ENCODE assay signal across 8 mouse cellular contexts in genomic region chr13:100744036-100744744, GRCm38 (mm10). TPM values are rescaled to one million over a fixed set of nuclear protein-coding genes. Genes with fewer than 3 reads are reported as not detected.
DNase-seq lines count a peak whose midpoint lies in the region; ATAC-seq and TF ChIP-seq lines count a peak whose summit lies in the region.

Gene Mrps36 (minus strand): TSS chr13:100744659.

- peak within 1 kb of the TSS; percentile 82 for H3K4me3 ChIP-seq in heart, embryonic 11.5 days (ENCODE audit: low read depth, low read length)
- peak within 1 kb of the TSS; percentile 88 for H3K4me3 ChIP-seq in kidney, embryonic 16.5 days (ENCODE audit: low read length)
- peak within 1 kb of the TSS; percentile 82 for H3K4me3 ChIP-seq in liver, adult 2 months (ENCODE audit: insufficient read depth, low read depth, low read length)
- peak within 1 kb of the TSS; percentile 66 for H3K4me3 ChIP-seq in myocyte

- peak; percentile 91 for ATAC-seq in erythroblast, adult 5-6 weeks (replicated peaks; ENCODE audit: low FRiP score, poor library complexity, severe bottlenecking)
- peak; percentile 93 for ATAC-seq in heart, embryonic 11.5 days (replicated peaks; ENCODE audit: insufficient number of reproducible peaks, low FRiP score, low TSS enrichment)
- ATAC-seq in kidney, embryonic 16.5 days (ENCODE audit: low FRiP score, low TSS enrichment), result peak; percentile 97

- DNase-seq in B cell, adult 2 months, result peak; percentile 93 to 94
- peak; percentile 98 for DNase-seq in brain, adult 2 months (ENCODE audit: low read depth, low spot score)
- peak; percentile 88 for DNase-seq in liver, adult 2 months (ENCODE audit: extremely low read depth, low read depth, low spot score)
- DNase-seq in splenic B cell, adult 2 months (ENCODE audit: low read depth, low spot score), result peak; percentile 92

- H3K27ac ChIP-seq in heart, embryonic 11.5 days (ENCODE audit: low read depth, low read length), result peak within 1 kb of the TSS; percentile 98
- peak within 1 kb of the TSS; percentile 99 for H3K27ac ChIP-seq in kidney, embryonic 16.5 days (ENCODE audit: low read length)
- H3K27ac ChIP-seq in liver, adult 2 months (replicated peaks; ENCODE audit: insufficient read depth, low read depth, low read length), result peak within 1 kb of the TSS; percentile 87

- no peaks in the 10 kb centered on the region for H3K27me3 ChIP-seq in heart, embryonic 11.5 days (ENCODE audit: control insufficient read depth, insufficient read depth, low read length)
- no peaks in the 10 kb centered on the region for H3K27me3 ChIP-seq in kidney, embryonic 16.5 days (ENCODE audit: insufficient read depth, low read length)
- H3K27me3 ChIP-seq in liver, adult 2 months (ENCODE audit: control insufficient read depth, insufficient read depth, low read length), result no peaks in the 10 kb centered on the region
- H3K27me3 ChIP-seq in myocyte (ENCODE audit: control insufficient read depth, insufficient read depth, insufficient read length), result no peaks in the 10 kb centered on the region
- no peaks in the 10 kb centered on the region for H3K27me3 ChIP-seq in splenic B cell, adult 2 months (ENCODE audit: control insufficient read depth, insufficient read depth, low read length, poor library complexity, severe bottlenecking)

- H3K36me3 ChIP-seq in heart, embryonic 11.5 days (ENCODE audit: control insufficient read depth, insufficient read depth, low read length), result peaks cover 3% of the 10 kb centered on the region; the same call in 1 of the 2 replicates
- no peaks in the 10 kb centered on the region for H3K36me3 ChIP-seq in kidney, embryonic 16.5 days (ENCODE audit: insufficient read depth, low read length)
- H3K36me3 ChIP-seq in liver, adult 2 months (ENCODE audit: control insufficient read depth, insufficient read depth, low read length), result no peaks in the 10 kb centered on the region
- H3K36me3 ChIP-seq in myocyte (ENCODE audit: control insufficient read depth, insufficient read depth), result no peaks in the 10 kb centered on the region
- no peaks in the 10 kb centered on the region; the same call in 1 of the 2 replicates for H3K36me3 ChIP-seq in splenic B cell, adult 2 months (ENCODE audit: control insufficient read depth, insufficient read depth, low read length, poor library complexity, severe bottlenecking)

- H3K4me1 ChIP-seq in heart, embryonic 11.5 days (ENCODE audit: control insufficient read depth, insufficient read depth, low read length), result peaks cover 5% of the 10 kb centered on the region; the same call in 1 of the 2 replicates
- peaks cover 14% of the 10 kb centered on the region; the same call in 1 of the 2 replicates for H3K4me1 ChIP-seq in kidney, embryonic 16.5 days (ENCODE audit: insufficient read depth, low read length)
- peaks cover 9% of the 10 kb centered on the region for H3K4me1 ChIP-seq in liver, adult 2 months (ENCODE audit: control insufficient read depth, insufficient read depth, low read length)

- peak; percentile 59; the same call in 1 of the 2 replicates for TF ChIP-seq POLR2A in liver, adult 2 months (IDR thresholded peaks at IDR 0.05; ENCODE audit: extremely low read depth, insufficient read depth, low read length)
- peak; percentile 81 for TF ChIP-seq POLR2A in myocyte (IDR thresholded peaks at IDR 0.05; ENCODE audit: insufficient read length, low read depth)

- TF ChIP-seq CTCF in liver, adult 2 months (IDR thresholded peaks at IDR 0.05; ENCODE audit: low read depth, low read length), result no peak

- peak within 1 kb of the TSS; percentile 89 for H3K9ac ChIP-seq in heart, embryonic 11.5 days (ENCODE audit: low read depth, low read length)
- H3K9ac ChIP-seq in kidney, embryonic 16.5 days (replicated peaks; ENCODE audit: low read length), result peak within 1 kb of the TSS; percentile 97
- peak within 1 kb of the TSS; percentile 82 for H3K9ac ChIP-seq in liver, adult 2 months (ENCODE audit: low read depth, low read length)

- peak within 1 kb of the TSS; percentile 60 for H3K4me2 ChIP-seq in heart, embryonic 11.5 days
- peak within 1 kb of the TSS; percentile 58 for H3K4me2 ChIP-seq in kidney, embryonic 16.5 days (replicated peaks; ENCODE audit: low read depth, low read length)
- H3K4me2 ChIP-seq in myocyte (ENCODE audit: low read depth), result peak within 1 kb of the TSS; percentile 94

- 0% methylated on average over 52 of the region's 52 CpGs for WGBS in heart, embryonic 11.5 days (ENCODE audit: insufficient replicate concordance)
- WGBS in kidney, embryonic 16.5 days, result under 1% methylated on average over 52 of the region's 52 CpGs
- WGBS in liver, adult 2 months, result under 1% methylated on average over 52 of the region's 52 CpGs

- H3K79me2 ChIP-seq in liver, adult 2 months (ENCODE audit: control insufficient read depth, insufficient read depth, low read length), result peaks cover 11% of the 10 kb centered on the region; the same call in 1 of the 2 replicates
- peaks cover 31% of the 10 kb centered on the region for H3K79me2 ChIP-seq in myocyte (ENCODE audit: control insufficient read depth, insufficient read depth)

- no peaks in the 10 kb centered on the region for H3K9me3 ChIP-seq in heart, embryonic 11.5 days (replicated peaks; ENCODE audit: control insufficient read depth, low read length)
- no peaks in the 10 kb centered on the region for H3K9me3 ChIP-seq in kidney, embryonic 16.5 days (ENCODE audit: low read length)

- peak within 1 kb of the TSS; percentile 3 for H3ac ChIP-seq in myocyte (ENCODE audit: control insufficient read depth, insufficient read length)

TF ChIP-seq in myocyte, 11 proteins besides CTCF, POLR2A, EP300 and RAD21:
- TF ChIP-seq E2F4 (IDR thresholded peaks at IDR 0.05; ENCODE audit: insufficient read depth) (peak; percentile 18), USF1 (IDR thresholded peaks at IDR 0.05; ENCODE audit: low read depth) (no peak), MYOG (IDR thresholded peaks at IDR 0.05; ENCODE audit: control insufficient read depth in 1 of 3, insufficient read depth in 1 of 3, insufficient read length in 2 of 3, low read depth in 2 of 3) (no peak), MAX (IDR thresholded peaks at IDR 0.05; ENCODE audit: low read depth) (no peak), POLR2AphosphoS2 (IDR thresholded peaks at IDR 0.05; ENCODE audit: insufficient read length, low read depth) (peak; percentile 84), SRF (IDR thresholded peaks at IDR 0.05; ENCODE audit: control insufficient read depth, insufficient read length, low read depth) (no peak)

RNA-seq across cellular contexts. Expression of gene Mrps36, which starts in this region (rescaled TPM):
- total RNA-seq in erythroblast, adult 5-6 weeks (2015; ENCODE audit: low replicate concordance), result 13.0 and 19.8 TPM in 2 replicates
- 13.2 and 22.6 TPM in 2 replicates for total RNA-seq in erythroblast, adult 5-6 weeks (2017; ENCODE audit: low replicate concordance)
- 243 and 253 TPM in 2 replicates for polyA plus RNA-seq in heart, embryonic 11.5 days (2014; fragmentation: Nextera tagmentation; extraction: Ambion mirVana)
- 171 and 174 TPM in 2 replicates for polyA plus RNA-seq in kidney, embryonic 16.5 days (2015; fragmentation: Nextera tagmentation; extraction: Ambion mirVana)
- total RNA-seq in liver, adult 2 months (2014; rRNA removed), result 30.4 and 30.7 TPM in 2 replicates
- 14.7 and 27.1 TPM in 2 replicates for polyA plus RNA-seq in liver, adult 2 months (2012; rRNA removed)
- 126 TPM for polyA plus RNA-seq in myocyte (2012; fragmentation: generic; extraction: Trizol)

Comparison
In these comparisons a context has a peak if more than half of its experiments do, and no peak if none do; other contexts are left out.
1. Peak in every context shown above with its lines: DNase-seq, ATAC-seq, H3K4me3 ChIP-seq and H3K27ac ChIP-seq.